Mouse (Mus musculus): Measurements from ENCODE around the gene Ostf1. TPM values are rescaled to one million over a fixed set of nuclear protein-coding genes. Genes with fewer than 3 reads are reported as not detected.
A peak's percentile ranks its signal among the peaks of the same experiment; 100 is the strongest.

The Ostf1 gene
- polyA plus RNA-seq, 1 experiment from 2014 or later = 65.3 TPM

- H3K9ac ChIP-seq = no peak overlapping the region
- no peak for ATAC-seq (ENCODE audit: low FRiP score, low read depth)
- H3K27me3 ChIP-seq = no peaks in the 10 kb centered on the region
- H3K36me3 ChIP-seq = peaks cover 8% of the 10 kb centered on the region; the same call in 1 of the 2 replicates
- H3K4me3 ChIP-seq = no peak overlapping the region
- peaks cover 3% of the 10 kb centered on the region for H3K4me1 ChIP-seq
- 77% methylated on average over 4 of the region's 4 CpGs for WGBS
- H3K4me2 ChIP-seq (replicated peaks) = no peak overlapping the region
- no peak overlapping the region for H3K27ac ChIP-seq
- H3K9me3 ChIP-seq = no peaks in the 10 kb centered on the region
Measured at GRCm38 (mm10) chr19:18643411-18643810, 11.8 kb upstream of the Ostf1 start.

GRCm38 (mm10) chr19:18641001-18641400 is 9.4 kb upstream of the Ostf1 start:
- H3K9ac ChIP-seq = no peak overlapping the region
- no peak overlapping the region for H3K4me3 ChIP-seq
- no peaks in the 10 kb centered on the region for H3K27me3 ChIP-seq
- H3K36me3 ChIP-seq = peaks cover 8% of the 10 kb centered on the region; the same call in 1 of the 2 replicates
- no peak overlapping the region for H3K4me2 ChIP-seq (replicated peaks)
- H3K9me3 ChIP-seq = no peaks in the 10 kb centered on the region
- peak; percentile 44 for ATAC-seq (ENCODE audit: low FRiP score, low read depth)
- 38% methylated on average over 4 of the region's 4 CpGs for WGBS
- H3K27ac ChIP-seq = no peak overlapping the region
- H3K4me1 ChIP-seq = peaks cover 3% of the 10 kb centered on the region

- Histone ChIP-seq H3K4me2 (replicated peaks) (no peak overlapping the region), H3K27me3 (no peaks in the 10 kb centered on the region), H3K36me3 (peaks cover 8% of the 10 kb centered on the region; the same call in 1 of the 2 replicates), H3K9ac (no peak overlapping the region), H3K4me1 (peaks cover 3% of the 10 kb centered on the region), H3K4me3 (no peak overlapping the region), H3K27ac (no peak overlapping the region), H3K9me3 (no peaks in the 10 kb centered on the region)
- ATAC-seq (ENCODE audit: low FRiP score, low read depth) = no peak
- 24% methylated on average over 2 of the region's 2 CpGs for WGBS
Measured at GRCm38 (mm10) chr19:18639552-18639951, 7.9 kb upstream of the Ostf1 start.

- H3K9ac ChIP-seq = no peak overlapping the region
- H3K27ac ChIP-seq = no peak overlapping the region
- no peaks in the 10 kb centered on the region for H3K27me3 ChIP-seq
- peaks cover 3% of the 10 kb centered on the region for H3K4me1 ChIP-seq
- no peak overlapping the region for H3K4me2 ChIP-seq (replicated peaks)
- no peaks in the 10 kb centered on the region for H3K9me3 ChIP-seq
- ATAC-seq (ENCODE audit: low FRiP score, low read depth) = no peak
- peaks cover 8% of the 10 kb centered on the region; the same call in 1 of the 2 replicates for H3K36me3 ChIP-seq
- no peak overlapping the region for H3K4me3 ChIP-seq
- WGBS = 60% methylated on average over 5 of the region's 5 CpGs
Measured at GRCm38 (mm10) chr19:18638949-18639348, 7.3 kb upstream of the Ostf1 start.

- WGBS = 69% methylated on average over 5 of the region's 5 CpGs
- Histone ChIP-seq H3K36me3 (peaks cover 8% of the 10 kb centered on the region; the same call in 1 of the 2 replicates), H3K4me2 (replicated peaks) (no peak overlapping the region), H3K9ac (no peak overlapping the region), H3K4me3 (no peak overlapping the region), H3K27me3 (no peaks in the 10 kb centered on the region), H3K27ac (no peak overlapping the region), H3K9me3 (no peaks in the 10 kb centered on the region), H3K4me1 (peaks cover 3% of the 10 kb centered on the region)
- no peak for ATAC-seq (ENCODE audit: low FRiP score, low read depth)
Measured at GRCm38 (mm10) chr19:18637954-18638353, 6.3 kb upstream of the Ostf1 start.

GRCm38 (mm10) chr19:18632231-18633185 is 885 bp upstream of the Ostf1 start:
- no peak for ATAC-seq (ENCODE audit: low FRiP score, low read depth)
- 39% methylated on average over 13 of the region's 13 CpGs for WGBS
- Histone ChIP-seq H3K4me3 (peak overlapping the region; percentile 83), H3K27me3 (no peaks in the 10 kb centered on the region), H3K4me2 (replicated peaks) (peak overlapping the region; percentile 80), H3K9ac (peak overlapping the region; percentile 43; the same call in 1 of the 2 replicates), H3K36me3 (no peaks in the 10 kb centered on the region), H3K9me3 (no peaks in the 10 kb centered on the region), H3K4me1 (peaks cover 25% of the 10 kb centered on the region), H3K27ac (peak overlapping the region; percentile 56)

- H3K4me3 ChIP-seq = peak overlapping the region; percentile 83
- H3K4me1 ChIP-seq = peaks cover 25% of the 10 kb centered on the region
- peak overlapping the region; percentile 52; the same call in 1 of the 2 replicates for H3K27ac ChIP-seq
- no peaks in the 10 kb centered on the region for H3K36me3 ChIP-seq
- ATAC-seq (ENCODE audit: low FRiP score, low read depth) = no peak
- no peaks in the 10 kb centered on the region for H3K27me3 ChIP-seq
- WGBS = under 1% methylated on average over 40 of the region's 40 CpGs
- peak overlapping the region; percentile 80 for H3K4me2 ChIP-seq (replicated peaks)
- H3K9ac ChIP-seq = peak overlapping the region; percentile 81
- H3K9me3 ChIP-seq = no peaks in the 10 kb centered on the region
Measured at GRCm38 (mm10) chr19:18631161-18631643, 421 bp downstream of the Ostf1 start.

- no peak for ATAC-seq (ENCODE audit: low FRiP score, low read depth)
- H3K4me3 ChIP-seq = peak overlapping the region; percentile 83
- no peaks in the 10 kb centered on the region for H3K9me3 ChIP-seq
- peak overlapping the region; percentile 80 for H3K4me2 ChIP-seq (replicated peaks)
- no peak overlapping the region for H3K27ac ChIP-seq
- no peaks in the 10 kb centered on the region for H3K27me3 ChIP-seq
- peak overlapping the region; percentile 81 for H3K9ac ChIP-seq
- WGBS = 6% methylated on average over 17 of the region's 17 CpGs
- H3K36me3 ChIP-seq = no peaks in the 10 kb centered on the region
- H3K4me1 ChIP-seq = peaks cover 25% of the 10 kb centered on the region
Measured at GRCm38 (mm10) chr19:18630221-18631119, 1.2 kb downstream of the Ostf1 start.

GRCm38 (mm10) chr19:18629589-18629988 is 2.0 kb downstream of the Ostf1 start:
- no peaks in the 10 kb centered on the region for H3K27me3 ChIP-seq
- no peak for ATAC-seq (ENCODE audit: low FRiP score, low read depth)
- peak overlapping the region; percentile 80 for H3K4me2 ChIP-seq (replicated peaks)
- WGBS = 35% methylated on average over 1 of the region's 1 CpGs
- peaks cover 25% of the 10 kb centered on the region for H3K4me1 ChIP-seq
- no peak overlapping the region for H3K4me3 ChIP-seq
- H3K27ac ChIP-seq = no peak overlapping the region
- H3K36me3 ChIP-seq = no peaks in the 10 kb centered on the region
- no peaks in the 10 kb centered on the region for H3K9me3 ChIP-seq
- no peak overlapping the region for H3K9ac ChIP-seq

- Histone ChIP-seq H3K27ac (no peak overlapping the region), H3K9me3 (no peaks in the 10 kb centered on the region), H3K4me1 (peaks cover 1% of the 10 kb centered on the region; the same call in 1 of the 2 replicates), H3K27me3 (no peaks in the 10 kb centered on the region), H3K4me2 (replicated peaks) (no peak overlapping the region), H3K36me3 (no peaks in the 10 kb centered on the region), H3K9ac (no peak overlapping the region), H3K4me3 (no peak overlapping the region)
- WGBS = 62% methylated on average over 2 of the region's 2 CpGs
- ATAC-seq (ENCODE audit: low FRiP score, low read depth) = no peak
Measured at GRCm38 (mm10) chr19:18623894-18624293, 7.7 kb downstream of the Ostf1 start.

- no peaks in the 10 kb centered on the region for H3K9me3 ChIP-seq
- H3K36me3 ChIP-seq = no peaks in the 10 kb centered on the region
- no peak for ATAC-seq (ENCODE audit: low FRiP score, low read depth)
- no peak overlapping the region for H3K4me3 ChIP-seq
- no peak overlapping the region for H3K27ac ChIP-seq
- no peaks in the 10 kb centered on the region for H3K27me3 ChIP-seq
- no peak overlapping the region for H3K9ac ChIP-seq
- no peaks in the 10 kb centered on the region; the same call in 1 of the 2 replicates for H3K4me1 ChIP-seq
- H3K4me2 ChIP-seq (replicated peaks) = no peak overlapping the region
- WGBS = 89% methylated on average over 1 of the region's 1 CpGs
Measured at GRCm38 (mm10) chr19:18619691-18620090, 11.9 kb downstream of the Ostf1 start.
